Mouse (Mus musculus): ENCODE results near the gene Hecw2. TPM values are rescaled to one million over a fixed set of nuclear protein-coding genes. Genes with fewer than 3 reads are reported as not detected.

Hecw2 gene
- polyA plus RNA-seq, 1 experiment from 2014 or later, result 0.52 TPM

GRCm38 (mm10) chr1:53797074-53797473 lies 397.9 kb downstream of the Hecw2 start:
- 18% methylated on average over 5 of the region's 5 CpGs for WGBS (ENCODE audit: insufficient replicate concordance)
- Histone ChIP-seq H3K4me3 (replicated peaks) (no peak overlapping the region), H3K36me3 (replicated peaks) (no peaks in the 10 kb centered on the region), H3K27ac (replicated peaks) (no peak overlapping the region), H3K27me3 (no peaks in the 10 kb centered on the region), H3K4me1 (replicated peaks) (no peaks in the 10 kb centered on the region), H3K4me2 (no peak overlapping the region), H3K9me3 (replicated peaks) (no peaks in the 10 kb centered on the region), H3K9ac (no peak overlapping the region)
- ATAC-seq (ENCODE audit: insufficient read depth), result no peak

GRCm38 (mm10) chr1:53796271-53796670 lies 398.7 kb downstream of the Hecw2 start:
- 78% methylated on average over 6 of the region's 6 CpGs for WGBS (ENCODE audit: insufficient replicate concordance)
- H3K9me3 ChIP-seq (replicated peaks), result no peaks in the 10 kb centered on the region
- no peaks in the 10 kb centered on the region for H3K4me1 ChIP-seq (replicated peaks)
- H3K4me3 ChIP-seq (replicated peaks), result no peak overlapping the region
- H3K27ac ChIP-seq (replicated peaks), result no peak overlapping the region
- H3K4me2 ChIP-seq, result no peak overlapping the region
- H3K9ac ChIP-seq, result no peak overlapping the region
- no peaks in the 10 kb centered on the region for H3K27me3 ChIP-seq
- ATAC-seq (ENCODE audit: insufficient read depth), result no peak
- no peaks in the 10 kb centered on the region for H3K36me3 ChIP-seq (replicated peaks)

GRCm38 (mm10) chr1:53795591-53795990 lies 399.4 kb downstream of the Hecw2 start:
- Histone ChIP-seq H3K4me3 (replicated peaks) (no peak overlapping the region), H3K27me3 (no peaks in the 10 kb centered on the region), H3K9me3 (replicated peaks) (no peaks in the 10 kb centered on the region), H3K4me2 (no peak overlapping the region), H3K27ac (replicated peaks) (no peak overlapping the region), H3K9ac (no peak overlapping the region), H3K4me1 (replicated peaks) (no peaks in the 10 kb centered on the region), H3K36me3 (replicated peaks) (no peaks in the 10 kb centered on the region)
- 57% methylated on average over 4 of the region's 4 CpGs for WGBS (ENCODE audit: insufficient replicate concordance)
- ATAC-seq (ENCODE audit: insufficient read depth), result no peak

- no peak overlapping the region for H3K4me2 ChIP-seq
- no peaks in the 10 kb centered on the region for H3K9me3 ChIP-seq (replicated peaks)
- no peak for ATAC-seq (ENCODE audit: insufficient read depth)
- H3K27ac ChIP-seq (replicated peaks), result no peak overlapping the region
- H3K9ac ChIP-seq, result no peak overlapping the region
- no peaks in the 10 kb centered on the region for H3K27me3 ChIP-seq
- WGBS (ENCODE audit: insufficient replicate concordance), result 74% methylated on average over 5 of the region's 5 CpGs
- H3K4me3 ChIP-seq (replicated peaks), result no peak overlapping the region
- H3K36me3 ChIP-seq (replicated peaks), result no peaks in the 10 kb centered on the region
- no peaks in the 10 kb centered on the region for H3K4me1 ChIP-seq (replicated peaks)
Observed at GRCm38 (mm10) chr1:53795081-53795480, 399.9 kb downstream of the Hecw2 start.

- Histone ChIP-seq H3K27ac (replicated peaks) (no peak overlapping the region), H3K4me3 (replicated peaks) (no peak overlapping the region), H3K36me3 (replicated peaks) (no peaks in the 10 kb centered on the region), H3K9me3 (replicated peaks) (no peaks in the 10 kb centered on the region), H3K9ac (no peak overlapping the region), H3K4me2 (no peak overlapping the region), H3K4me1 (replicated peaks) (no peaks in the 10 kb centered on the region), H3K27me3 (no peaks in the 10 kb centered on the region)
- no peak for ATAC-seq (ENCODE audit: insufficient read depth)
- 61% methylated on average over 2 of the region's 2 CpGs for WGBS (ENCODE audit: insufficient replicate concordance)
Observed at GRCm38 (mm10) chr1:53794279-53794678, 400.7 kb downstream of the Hecw2 start.

GRCm38 (mm10) chr1:53791343-53791742 lies 403.6 kb downstream of the Hecw2 start:
- Histone ChIP-seq H3K27me3 (no peaks in the 10 kb centered on the region), H3K4me1 (replicated peaks) (no peaks in the 10 kb centered on the region), H3K4me2 (no peak overlapping the region), H3K9ac (no peak overlapping the region), H3K9me3 (replicated peaks) (no peaks in the 10 kb centered on the region), H3K27ac (replicated peaks) (no peak overlapping the region), H3K36me3 (replicated peaks) (no peaks in the 10 kb centered on the region), H3K4me3 (replicated peaks) (no peak overlapping the region)
- ATAC-seq (ENCODE audit: insufficient read depth), result no peak
- 27% methylated on average over 2 of the region's 2 CpGs for WGBS (ENCODE audit: insufficient replicate concordance)

GRCm38 (mm10) chr1:53784721-53785418 lies 410.1 kb downstream of the Hecw2 start, which contains the start of gene Stk17b:
Stk17b (minus strand) TSS chr1:53785224.
- Histone ChIP-seq H3K36me3 (replicated peaks) (no peaks in the 10 kb centered on the region), H3K27ac (replicated peaks) (peak within 1 kb of the TSS; percentile 97), H3K4me1 (replicated peaks) (peaks cover 12% of the 10 kb centered on the region), H3K4me3 (replicated peaks) (peak within 1 kb of the TSS; percentile 98), H3K9ac (peak within 1 kb of the TSS; percentile 99), H3K27me3 (no peaks in the 10 kb centered on the region), H3K9me3 (replicated peaks) (no peaks in the 10 kb centered on the region), H3K4me2 (peak within 1 kb of the TSS; percentile 71)
- ATAC-seq (ENCODE audit: insufficient read depth), result peak; percentile 95
- WGBS (ENCODE audit: insufficient replicate concordance), result under 1% methylated on average over 78 of the region's 81 CpGs

- peak overlapping the region; percentile 98 for H3K4me3 ChIP-seq (replicated peaks)
- peaks cover 12% of the 10 kb centered on the region for H3K4me1 ChIP-seq (replicated peaks)
- ATAC-seq (ENCODE audit: insufficient read depth), result peak; percentile 60
- peak overlapping the region; percentile 71 for H3K4me2 ChIP-seq
- H3K27me3 ChIP-seq, result no peaks in the 10 kb centered on the region
- H3K9me3 ChIP-seq (replicated peaks), result no peaks in the 10 kb centered on the region
- no peaks in the 10 kb centered on the region for H3K36me3 ChIP-seq (replicated peaks)
- peak overlapping the region; percentile 99 for H3K9ac ChIP-seq
- peak overlapping the region; percentile 97 for H3K27ac ChIP-seq (replicated peaks)
- 1% methylated on average over 17 of the region's 17 CpGs for WGBS (ENCODE audit: insufficient replicate concordance)
Observed at GRCm38 (mm10) chr1:53784291-53784720, 410.7 kb downstream of the Hecw2 start.

GRCm38 (mm10) chr1:53782956-53783355 lies 412.0 kb downstream of the Hecw2 start:
- no peaks in the 10 kb centered on the region for H3K36me3 ChIP-seq (replicated peaks)
- no peak overlapping the region for H3K27ac ChIP-seq (replicated peaks)
- H3K9me3 ChIP-seq (replicated peaks), result no peaks in the 10 kb centered on the region
- 0 out of 2 replicates have a peak overlapping the region, but pooled peaks have one; percentile 25 for H3K4me3 ChIP-seq (replicated peaks)
- no peak for ATAC-seq (ENCODE audit: insufficient read depth)
- WGBS (ENCODE audit: insufficient replicate concordance), result 79% methylated on average over 1 of the region's 1 CpGs
- H3K4me2 ChIP-seq, result peak overlapping the region; percentile 47
- H3K27me3 ChIP-seq, result no peaks in the 10 kb centered on the region
- H3K9ac ChIP-seq, result no peak overlapping the region
- H3K4me1 ChIP-seq (replicated peaks), result peaks cover 12% of the 10 kb centered on the region

- no peaks in the 10 kb centered on the region for H3K36me3 ChIP-seq (replicated peaks)
- H3K4me3 ChIP-seq (replicated peaks), result no peak overlapping the region; the same call in 1 of the 2 replicates
- no peak overlapping the region for H3K27ac ChIP-seq (replicated peaks)
- ATAC-seq (ENCODE audit: insufficient read depth), result no peak
- no peaks in the 10 kb centered on the region for H3K27me3 ChIP-seq
- 40% methylated on average over 3 of the region's 3 CpGs for WGBS (ENCODE audit: insufficient replicate concordance)
- no peaks in the 10 kb centered on the region for H3K9me3 ChIP-seq (replicated peaks)
- H3K4me1 ChIP-seq (replicated peaks), result peaks cover 12% of the 10 kb centered on the region
- no peak overlapping the region for H3K9ac ChIP-seq
- H3K4me2 ChIP-seq, result peak overlapping the region; percentile 39; the same call in 1 of the 2 replicates
Observed at GRCm38 (mm10) chr1:53782079-53782478, 412.9 kb downstream of the Hecw2 start.

GRCm38 (mm10) chr1:53781311-53781710 lies 413.7 kb downstream of the Hecw2 start:
- Histone ChIP-seq H3K27ac (replicated peaks) (no peak overlapping the region), H3K36me3 (replicated peaks) (no peaks in the 10 kb centered on the region), H3K4me1 (replicated peaks) (peaks cover 12% of the 10 kb centered on the region), H3K4me3 (replicated peaks) (no peak overlapping the region), H3K27me3 (no peaks in the 10 kb centered on the region), H3K4me2 (no peak overlapping the region), H3K9ac (no peak overlapping the region), H3K9me3 (replicated peaks) (no peaks in the 10 kb centered on the region)
- 76% methylated on average over 1 of the region's 1 CpGs for WGBS (ENCODE audit: insufficient replicate concordance)
- ATAC-seq (ENCODE audit: insufficient read depth), result no peak

Data from liver, embryonic 15.5 days (tissue).